Mouse (Mus musculus) midbrain, embryonic 15.5 days (tissue): ENCODE measurements around the gene Dst. TPM values are rescaled to one million over a fixed set of nuclear protein-coding genes. Genes with fewer than 3 reads are reported as not detected.

Source experiments
- ATAC-seq: fragments of 200-750 bp; cut with Nextera tagmentation; replicated peaks from 2 replicates; pipeline ENCODE4 v1.8.0; 2017; ENCODE audit warnings: moderate TSS enrichment
- H3K27ac ChIP-seq: fragments of 300-500 bp; sonication (generic); 2 replicates; pipeline ENCODE4 v1.5.1; 2015; ENCODE audit warnings: mild to moderate bottlenecking, inconsistent platforms
- H3K27me3 ChIP-seq: fragments of 300-500 bp; sonication (generic); replicated peaks from 2 replicates; pipeline ENCODE4 v1.6.1; 2015; ENCODE audit warnings: inconsistent platforms
- H3K36me3 ChIP-seq: fragments of 300-500 bp; sonication (generic); replicated peaks from 2 replicates; pipeline ENCODE4 v1.6.1; 2015; ENCODE audit warnings: inconsistent platforms
- H3K4me1 ChIP-seq: fragments of 300-500 bp; sonication (generic); 2 replicates; pipeline ENCODE4 v1.6.1; 2015; ENCODE audit warnings: inconsistent platforms
- H3K4me2 ChIP-seq: fragments of 300-500 bp; sonication (generic); 2 replicates; pipeline ENCODE4 v1.6.1; 2015; ENCODE audit warnings: inconsistent platforms, mild to moderate bottlenecking, moderate library complexity
- H3K4me3 ChIP-seq: fragments of 300-500 bp; sonication (generic); 2 replicates; pipeline ENCODE4 v1.5.1; 2015; ENCODE audit warnings: mild to moderate bottlenecking, inconsistent platforms
- H3K9ac ChIP-seq: fragments of 300-500 bp; sonication (generic); 2 replicates; pipeline ENCODE4 v1.6.1; 2015; ENCODE audit warnings: mild to moderate bottlenecking, inconsistent platforms
- H3K9me3 ChIP-seq: fragments of 300-500 bp; sonication (generic); 2 replicates; pipeline ENCODE4 v1.6.1; 2016; ENCODE audit warnings: inconsistent platforms
- WGBS: fragments of 180-500 bp; shearing (Covaris S2); methylation state at CpG from one replicate; pipeline ENCODE4 v1.1.7; 2015; ENCODE audit warnings: mixed read lengths; 5-methylcytosine and 5-hydroxymethylcytosine counted together
- polyA plus RNA-seq: library from polyadenylated mRNA; unstranded; fragments of >200 nt; fragmentation: Nextera tagmentation; extraction: Ambion mirVana; gene quantifications from 2 replicates; pipeline ENCODE4 v1.2.1, GENCODE M21; 2015

Gene Dst
- polyA plus RNA-seq, 1 experiment from 2014 or later = 43.0 TPM

DNA sequence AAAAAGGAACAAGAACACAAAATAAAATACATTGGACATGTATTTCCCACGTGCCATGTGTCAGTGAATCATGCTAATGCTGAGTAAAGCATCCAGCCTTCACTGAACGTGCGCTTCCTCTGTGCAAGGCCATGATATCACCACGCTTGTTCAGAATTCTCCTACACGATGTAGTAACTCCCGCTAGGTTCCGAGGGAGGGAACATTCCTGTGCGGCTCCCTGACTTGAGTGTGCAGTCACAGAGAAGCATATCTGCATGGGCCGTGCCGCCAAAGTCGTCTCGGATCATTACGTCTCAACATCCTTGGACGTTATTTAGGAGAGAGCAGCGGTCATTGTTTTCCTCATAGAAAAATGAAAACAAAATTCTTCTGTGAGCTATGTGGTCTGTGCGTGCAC, 224.8 kb downstream of the Dst start:
- Histone ChIP-seq H3K27me3 (no peaks in the 10 kb centered on the region), H3K27ac (no peak overlapping the region), H3K4me1 (no peaks in the 10 kb centered on the region), H3K9me3 (no peaks in the 10 kb centered on the region), H3K4me2 (no peak overlapping the region), H3K36me3 (no peaks in the 10 kb centered on the region), H3K4me3 (no peak overlapping the region), H3K9ac (no peak overlapping the region)
- WGBS = 88% methylated on average over 16 of the region's 16 CpGs
- ATAC-seq = no peak

- Histone ChIP-seq H3K4me1 (peaks cover 3% of the 10 kb centered on the region; the same call in 1 of the 2 replicates), H3K9ac (no peak overlapping the region), H3K27ac (no peak overlapping the region), H3K4me2 (no peak overlapping the region), H3K9me3 (no peaks in the 10 kb centered on the region), H3K27me3 (no peaks in the 10 kb centered on the region), H3K36me3 (no peaks in the 10 kb centered on the region), H3K4me3 (no peak overlapping the region)
- no peak for ATAC-seq
- 98% methylated on average over 3 of the region's 3 CpGs for WGBS
These were observed 227.5 kb downstream of the Dst start for GRCm38 (mm10) chr1:34135535-34135934.

- H3K4me2 ChIP-seq = no peak overlapping the region
- no peak overlapping the region for H3K9ac ChIP-seq
- H3K9me3 ChIP-seq = no peaks in the 10 kb centered on the region
- no peaks in the 10 kb centered on the region for H3K27me3 ChIP-seq
- no peak overlapping the region for H3K4me3 ChIP-seq
- H3K36me3 ChIP-seq = no peaks in the 10 kb centered on the region
- no peak for ATAC-seq
- H3K27ac ChIP-seq = no peak overlapping the region
- H3K4me1 ChIP-seq = peaks cover 3% of the 10 kb centered on the region; the same call in 1 of the 2 replicates
- 61% methylated on average over 13 of the region's 13 CpGs for WGBS
These were observed 231.3 kb downstream of the Dst start for GRCm38 (mm10) chr1:34139191-34139853.

GRCm38 (mm10) chr1:34139871-34140471, 231.9 kb downstream of the Dst start:
- ATAC-seq = 0 out of 2 replicates have a peak, but pooled peaks have one; percentile 37
- WGBS = 92% methylated on average over 6 of the region's 6 CpGs
- no peaks in the 10 kb centered on the region for H3K27me3 ChIP-seq

DNA sequence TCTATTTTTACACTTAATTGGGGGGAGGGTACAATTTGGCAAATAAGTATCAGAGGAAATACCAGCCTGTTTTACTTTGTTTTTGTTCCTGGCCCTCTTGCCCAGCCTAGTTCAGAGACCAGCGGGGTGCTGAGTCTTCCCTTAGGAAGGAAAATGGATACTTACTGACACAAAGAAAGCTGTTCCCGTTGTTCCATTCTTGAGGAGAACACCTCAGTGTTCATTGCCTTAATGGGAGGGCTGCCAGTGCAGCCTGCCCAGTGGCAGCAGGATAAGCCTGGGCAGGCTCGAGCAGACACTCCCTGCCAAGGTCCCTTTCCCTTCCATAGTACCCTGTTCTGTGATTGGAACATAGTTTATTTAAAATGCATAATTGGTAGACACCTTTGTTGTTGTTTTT, 232.7 kb downstream of the Dst start:
- WGBS = 40% methylated on average over 3 of the region's 3 CpGs
- Histone ChIP-seq H3K36me3 (no peaks in the 10 kb centered on the region), H3K9me3 (no peaks in the 10 kb centered on the region), H3K27ac (no peak overlapping the region), H3K4me2 (no peak overlapping the region), H3K27me3 (no peaks in the 10 kb centered on the region), H3K4me3 (no peak overlapping the region), H3K4me1 (peaks cover 3% of the 10 kb centered on the region; the same call in 1 of the 2 replicates), H3K9ac (no peak overlapping the region)
- no peak for ATAC-seq

More at GRCm38 (mm10) chr1:34139871-34140471, 231.9 kb downstream of the Dst start:
- Histone ChIP-seq H3K4me1 (peaks cover 3% of the 10 kb centered on the region; the same call in 1 of the 2 replicates), H3K4me2 (no peak overlapping the region), H3K36me3 (no peaks in the 10 kb centered on the region), H3K27ac (no peak overlapping the region), H3K9me3 (no peaks in the 10 kb centered on the region), H3K9ac (no peak overlapping the region), H3K4me3 (no peak overlapping the region)

DNA sequence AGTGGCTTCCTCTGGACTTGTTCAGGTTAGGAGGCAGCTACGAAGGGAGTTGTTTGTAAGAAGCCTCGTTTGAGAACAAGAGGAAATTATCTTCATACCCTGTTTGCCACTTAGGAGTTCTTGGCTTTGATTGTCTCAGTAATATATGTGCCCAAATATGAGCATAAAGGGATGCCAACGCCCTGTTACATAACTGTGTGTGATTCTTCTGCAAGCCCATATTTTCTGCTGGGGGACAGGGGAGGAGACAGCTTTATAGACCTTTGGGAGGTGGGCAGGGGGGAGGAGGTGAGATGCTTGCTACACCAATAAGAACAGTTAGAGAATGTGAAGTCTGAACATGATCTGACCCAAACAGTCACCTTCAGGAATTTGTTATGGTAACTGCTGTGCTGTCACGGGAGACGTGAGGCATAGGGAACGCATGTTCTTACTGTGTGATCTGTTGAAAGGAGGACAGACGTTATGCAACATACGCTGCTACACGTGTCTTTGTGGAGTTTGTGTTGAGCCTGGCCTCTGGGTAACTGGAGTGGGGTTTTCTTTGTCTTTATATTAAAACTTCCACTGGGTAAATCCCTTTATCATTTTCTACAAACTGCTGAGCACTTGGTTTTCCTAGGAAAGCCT, 235.0 kb downstream of the Dst start:
- H3K27me3 ChIP-seq = no peaks in the 10 kb centered on the region
- H3K27ac ChIP-seq = no peak overlapping the region
- WGBS = 53% methylated on average over 9 of the region's 9 CpGs
- ATAC-seq = no peak
- no peak overlapping the region for H3K9ac ChIP-seq
- H3K4me3 ChIP-seq = no peak overlapping the region
- no peak overlapping the region for H3K4me2 ChIP-seq
- peaks cover 3% of the 10 kb centered on the region; the same call in 1 of the 2 replicates for H3K4me1 ChIP-seq
- no peaks in the 10 kb centered on the region for H3K36me3 ChIP-seq
- no peaks in the 10 kb centered on the region for H3K9me3 ChIP-seq

DNA sequence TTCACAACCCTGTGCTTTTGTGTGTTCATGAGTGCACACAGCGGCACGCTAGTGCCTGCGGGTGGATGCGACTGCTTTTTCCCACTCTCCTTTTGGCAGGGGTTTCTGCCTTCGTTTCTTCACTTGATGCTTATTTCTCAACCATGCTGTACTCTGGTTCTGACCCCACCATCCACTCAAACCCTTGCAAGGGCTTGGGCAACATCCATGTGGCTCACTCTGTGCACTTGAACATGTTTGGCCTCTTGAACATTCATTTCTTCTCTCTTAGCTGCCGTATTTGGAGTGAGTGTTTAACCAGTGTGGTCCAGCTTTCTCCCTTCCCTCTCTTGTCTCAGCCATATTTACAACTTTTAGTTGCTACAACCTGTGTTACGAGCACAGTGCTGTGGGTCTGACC, 236.8 kb downstream of the Dst start:
- H3K9me3 ChIP-seq = no peaks in the 10 kb centered on the region
- H3K9ac ChIP-seq = no peak overlapping the region
- no peak overlapping the region for H3K4me2 ChIP-seq
- no peak for ATAC-seq
- H3K36me3 ChIP-seq = no peaks in the 10 kb centered on the region
- no peak overlapping the region for H3K27ac ChIP-seq
- no peaks in the 10 kb centered on the region for H3K27me3 ChIP-seq
- no peak overlapping the region for H3K4me3 ChIP-seq
- 89% methylated on average over 7 of the region's 7 CpGs for WGBS
- H3K4me1 ChIP-seq = no peaks in the 10 kb centered on the region

- Histone ChIP-seq H3K36me3 (no peaks in the 10 kb centered on the region), H3K4me3 (no peak overlapping the region), H3K9ac (no peak overlapping the region), H3K9me3 (no peaks in the 10 kb centered on the region), H3K4me2 (no peak overlapping the region), H3K27me3 (no peaks in the 10 kb centered on the region), H3K27ac (no peak overlapping the region), H3K4me1 (no peaks in the 10 kb centered on the region)
- WGBS = 94% methylated on average over 11 of the region's 11 CpGs
- ATAC-seq = no peak
These were observed 240.0 kb downstream of the Dst start for GRCm38 (mm10) chr1:34148039-34148438.

- Histone ChIP-seq H3K36me3 (0 out of 2 replicates have a peak, but pooled peaks cover 3% of the 10 kb centered on the region), H3K27ac (no peak overlapping the region)
- no peak for ATAC-seq
These were observed 242.5 kb downstream of the Dst start for GRCm38 (mm10) chr1:34150416-34151093.

DNA sequence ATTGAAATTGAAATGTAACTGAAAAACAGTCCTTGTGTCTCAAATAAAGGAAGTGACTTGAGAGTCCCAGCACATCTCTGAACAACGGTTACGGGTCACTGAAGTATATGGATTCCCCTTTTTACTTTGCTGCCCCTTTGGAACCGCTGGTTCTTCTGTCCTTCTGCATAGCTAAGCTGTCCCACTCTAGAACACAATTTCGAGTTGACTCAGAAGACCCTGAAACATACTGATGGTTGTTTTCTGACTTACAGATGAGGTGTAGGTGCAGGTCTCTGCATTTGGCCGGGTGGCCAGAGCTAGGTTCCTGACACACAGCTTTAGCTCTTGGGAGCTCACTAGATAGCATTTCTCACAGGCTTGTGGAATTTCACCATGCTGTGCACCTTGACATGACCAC, 244.7 kb downstream of the Dst start:
- Histone ChIP-seq H3K9me3 (no peaks in the 10 kb centered on the region), H3K27ac (no peak overlapping the region), H3K4me3 (no peak overlapping the region), H3K4me1 (no peaks in the 10 kb centered on the region), H3K4me2 (no peak overlapping the region), H3K27me3 (no peaks in the 10 kb centered on the region), H3K9ac (no peak overlapping the region), H3K36me3 (0 out of 2 replicates have a peak, but pooled peaks cover 3% of the 10 kb centered on the region)
- ATAC-seq = no peak
- 90% methylated on average over 5 of the region's 5 CpGs for WGBS

More at GRCm38 (mm10) chr1:34150416-34151093, 242.5 kb downstream of the Dst start:
- H3K27me3 ChIP-seq = no peaks in the 10 kb centered on the region
- H3K4me2 ChIP-seq = no peak overlapping the region
- no peaks in the 10 kb centered on the region for H3K9me3 ChIP-seq
- no peaks in the 10 kb centered on the region for H3K4me1 ChIP-seq
- no peak overlapping the region for H3K9ac ChIP-seq
- H3K4me3 ChIP-seq = no peak overlapping the region
- WGBS = 41% methylated on average over 10 of the region's 10 CpGs

DNA sequence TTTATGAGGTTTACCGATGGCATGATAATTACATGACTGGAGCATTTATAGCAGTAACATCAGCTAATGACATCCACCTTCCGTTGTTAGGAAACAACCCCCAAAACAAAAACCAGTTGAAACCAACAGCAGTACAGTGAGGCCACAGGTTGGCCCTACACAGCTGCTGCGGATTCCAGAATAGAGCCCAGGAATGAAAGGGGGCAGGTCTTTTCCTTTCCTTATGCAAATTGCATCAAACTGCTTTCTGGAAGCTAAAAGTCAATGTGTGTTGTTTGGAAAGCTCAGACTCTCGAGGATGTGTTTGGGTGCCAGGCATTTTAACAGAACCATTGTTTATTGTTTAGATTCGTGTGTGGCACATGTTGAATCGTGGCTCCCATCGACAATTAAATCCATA, 248.0 kb downstream of the Dst start:
- Histone ChIP-seq H3K4me3 (no peak overlapping the region), H3K4me1 (no peaks in the 10 kb centered on the region), H3K36me3 (0 out of 2 replicates have a peak, but pooled peaks cover 3% of the 10 kb centered on the region), H3K9ac (no peak overlapping the region), H3K4me2 (no peak overlapping the region), H3K9me3 (no peaks in the 10 kb centered on the region), H3K27me3 (no peaks in the 10 kb centered on the region), H3K27ac (no peak overlapping the region)
- ATAC-seq = no peak
- WGBS = 81% methylated on average over 7 of the region's 7 CpGs

DNA sequence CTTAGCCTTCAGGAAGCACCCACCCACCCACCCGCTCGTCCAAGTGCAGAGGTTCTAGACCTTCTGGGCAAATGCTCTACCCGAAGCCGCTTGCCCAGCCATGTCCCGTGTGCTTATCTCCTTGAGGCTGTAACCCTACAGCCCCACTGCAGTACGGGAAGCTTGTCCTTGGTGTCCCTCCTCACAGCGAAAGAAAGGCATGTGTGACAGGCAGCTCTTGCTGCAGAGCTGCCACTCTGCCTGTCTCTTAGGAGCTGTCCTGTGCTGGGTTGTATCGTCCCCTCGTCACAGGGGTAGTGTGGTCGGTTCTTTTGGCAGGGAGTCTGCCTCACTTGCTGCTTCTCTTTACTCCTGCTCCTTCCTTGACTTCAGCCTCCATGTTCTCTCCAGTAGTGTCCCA, 249.7 kb downstream of the Dst start:
- Histone ChIP-seq H3K36me3 (0 out of 2 replicates have a peak, but pooled peaks cover 3% of the 10 kb centered on the region), H3K4me1 (no peaks in the 10 kb centered on the region), H3K9ac (no peak overlapping the region), H3K4me3 (no peak overlapping the region), H3K9me3 (no peaks in the 10 kb centered on the region), H3K27ac (no peak overlapping the region), H3K4me2 (no peak overlapping the region), H3K27me3 (no peaks in the 10 kb centered on the region)
- ATAC-seq = no peak
- 88% methylated on average over 10 of the region's 10 CpGs for WGBS
